Mouse (Mus musculus) embryo, embryonic 10 days (tissue): ENCODE measurements around the gene Cep170b.

ENCODE experiments used
- DNase-seq: peaks from one replicate; pipeline ENCODE4 v3.0.0-alpha.2; 2015; ENCODE audit warnings: low spot score

Gene Cep170b

GRCm38 (mm10) chr12:112764141-112764540 is 43.9 kb downstream of the Cep170b start:
- DNase-seq: no peak

DNA sequence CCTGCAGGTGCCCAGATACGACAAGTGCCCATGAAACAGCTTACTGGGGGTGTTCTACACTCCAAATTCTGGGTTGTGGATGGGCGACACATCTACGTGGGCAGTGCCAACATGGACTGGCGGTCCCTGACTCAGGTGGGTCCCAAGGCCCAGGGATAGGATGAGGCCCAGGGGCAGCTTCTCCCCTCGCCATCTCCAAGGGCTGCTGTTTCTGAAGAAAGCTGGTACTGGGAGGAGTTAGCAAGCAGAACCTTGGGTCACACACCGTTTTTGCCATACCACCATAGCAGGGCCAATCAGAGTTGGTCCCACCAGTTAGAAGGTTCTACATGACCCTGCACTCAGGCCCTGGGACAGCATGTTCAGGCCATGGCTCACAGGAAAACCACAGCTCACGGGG is 44.7 kb downstream of the Cep170b start:
- DNase-seq: no peak

DNA sequence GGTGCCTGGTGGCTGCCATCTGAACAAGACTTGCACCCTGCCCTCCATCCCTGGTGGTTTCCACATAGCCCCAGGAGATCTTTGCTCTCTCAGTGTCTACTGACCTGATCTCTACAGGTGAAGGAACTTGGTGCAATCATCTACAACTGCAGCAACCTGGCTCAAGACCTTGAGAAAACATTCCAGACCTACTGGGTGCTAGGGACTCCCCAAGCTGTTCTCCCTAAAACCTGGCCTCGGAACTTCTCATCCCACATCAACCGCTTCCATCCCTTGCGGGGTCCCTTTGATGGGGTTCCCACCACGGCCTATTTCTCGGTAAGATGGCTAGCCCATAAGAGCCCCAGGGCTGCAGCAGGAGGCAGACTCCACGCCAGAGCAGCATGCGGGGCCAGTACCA is 46.3 kb downstream of the Cep170b start:
- no peak for DNase-seq

DNA sequence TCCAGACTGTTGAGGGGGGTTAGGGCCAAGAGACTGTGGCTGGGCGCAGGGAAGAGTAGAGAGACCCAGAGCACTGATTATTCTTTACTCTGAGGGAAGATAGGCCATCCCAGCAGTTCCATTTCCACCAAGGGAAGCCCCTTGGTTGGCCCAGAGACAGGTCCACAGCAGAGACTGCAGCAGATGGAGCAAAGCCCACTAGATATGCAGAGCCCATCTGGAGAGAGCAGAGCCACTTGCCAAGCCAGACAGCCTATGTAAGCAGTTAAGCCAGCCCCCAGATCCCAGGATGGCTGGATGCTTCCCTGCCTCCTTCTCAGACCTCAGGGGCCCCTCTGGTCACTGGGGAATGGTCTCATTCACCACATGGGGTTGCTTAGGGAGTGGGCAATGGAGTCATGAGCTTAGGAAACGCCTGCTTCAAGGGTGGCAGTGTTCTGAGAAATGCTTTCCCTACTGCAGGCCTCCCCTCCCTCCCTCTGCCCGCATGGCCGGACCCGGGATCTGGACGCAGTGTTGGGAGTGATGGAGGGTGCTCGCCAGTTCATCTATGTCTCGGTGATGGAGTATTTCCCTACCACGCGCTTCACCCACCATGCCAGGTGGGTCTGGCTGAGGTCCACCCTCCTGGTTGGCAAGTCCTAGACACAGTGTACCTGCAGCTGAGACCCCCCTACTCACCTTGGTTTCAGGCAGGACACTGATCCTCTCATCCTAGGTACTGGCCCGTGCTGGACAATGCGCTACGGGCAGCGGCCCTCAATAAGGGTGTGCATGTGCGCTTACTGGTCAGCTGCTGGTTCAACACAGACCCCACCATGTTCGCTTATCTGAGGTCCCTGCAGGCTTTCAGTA is 47.0 kb downstream of the Cep170b start:
- no peak for DNase-seq

DNA sequence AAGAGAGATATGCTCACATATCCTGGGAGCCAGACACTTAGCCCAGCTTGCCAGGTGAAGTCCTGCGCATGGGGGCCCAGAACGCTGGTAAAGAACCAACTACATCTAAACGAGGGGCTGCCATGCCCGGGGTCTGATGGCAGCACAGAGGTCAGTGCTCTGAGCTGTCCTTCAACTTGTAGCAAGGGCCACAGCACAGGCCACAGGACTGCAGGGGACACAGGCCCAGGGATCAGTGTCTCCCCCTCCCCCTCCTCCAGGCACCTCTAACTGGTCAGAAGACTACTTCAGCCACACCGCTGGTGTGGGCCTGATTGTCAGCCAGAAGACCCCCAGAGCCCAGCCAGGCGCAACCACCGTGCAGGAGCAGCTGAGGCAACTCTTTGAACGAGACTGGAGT is 47.9 kb downstream of the Cep170b start:
- DNase-seq: no peak

DNA sequence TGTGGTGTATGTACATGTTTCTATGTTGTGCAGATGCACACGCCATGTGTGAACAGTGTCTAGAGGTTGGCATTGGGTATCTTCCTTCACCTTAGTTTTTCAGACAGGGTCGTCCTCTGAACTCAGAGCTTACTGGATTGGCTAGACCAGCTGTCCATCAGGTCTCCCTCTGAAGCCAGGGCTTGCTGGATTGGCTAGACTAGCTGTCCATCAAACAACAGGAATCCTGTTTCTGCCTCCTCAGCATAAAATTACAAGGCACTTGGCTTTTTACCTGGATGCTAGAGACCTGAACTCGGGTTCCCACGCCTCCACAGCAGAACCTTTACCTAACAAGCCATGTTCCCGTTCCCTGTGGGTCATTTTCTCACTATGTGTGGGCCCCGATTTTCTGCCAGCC is 48.8 kb downstream of the Cep170b start:
- no peak for DNase-seq

GRCm38 (mm10) chr12:112769751-112770150 is 49.5 kb downstream of the Cep170b start:
- no peak for DNase-seq

DNA sequence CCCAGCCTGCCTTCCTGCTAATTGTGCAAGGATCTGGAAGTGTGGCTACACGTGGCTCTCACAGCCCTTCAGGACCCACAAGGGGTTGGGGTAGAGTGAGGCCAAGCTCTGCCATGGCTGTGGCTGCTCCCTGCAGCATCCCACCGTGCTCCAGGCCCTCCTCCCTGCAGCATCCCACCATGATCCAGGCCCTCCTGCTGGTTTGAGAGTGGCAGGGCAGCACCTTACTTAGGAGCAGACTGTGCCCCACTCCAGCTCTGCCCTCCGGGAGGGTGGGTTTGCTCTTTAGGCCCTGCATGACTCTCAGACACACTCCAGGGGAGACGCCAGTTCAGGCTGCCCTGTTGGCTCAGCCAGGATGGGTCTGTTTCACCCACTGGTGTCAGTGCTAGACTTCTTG is 50.1 kb downstream of the Cep170b start:
- DNase-seq: no peak

GRCm38 (mm10) chr12:112772306-112772705 is 52.1 kb downstream of the Cep170b start:
- no peak for DNase-seq

- no peak for DNase-seq
Measured at GRCm38 (mm10) chr12:112773366-112773765, 53.1 kb downstream of the Cep170b start.

DNA sequence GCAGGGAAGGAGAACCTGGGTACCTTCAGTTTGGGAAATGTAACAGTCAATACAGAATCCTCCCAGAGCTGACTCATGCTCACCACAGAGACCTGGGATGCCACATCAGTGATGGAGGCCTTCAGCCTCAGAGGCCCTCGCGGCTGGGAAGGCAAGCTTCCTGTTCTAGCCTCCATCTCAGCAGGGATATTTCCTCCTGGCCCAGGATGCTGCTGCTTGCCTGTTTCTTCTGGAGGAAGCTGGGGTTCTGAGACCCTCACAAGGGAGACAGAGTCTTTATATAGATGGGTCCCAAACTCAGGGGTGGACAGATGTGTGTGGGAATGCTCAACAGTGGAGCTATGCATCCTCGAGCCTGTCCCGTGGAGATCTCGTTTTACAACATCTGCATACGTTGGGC is 53.8 kb downstream of the Cep170b start:
- DNase-seq: no peak

DNA sequence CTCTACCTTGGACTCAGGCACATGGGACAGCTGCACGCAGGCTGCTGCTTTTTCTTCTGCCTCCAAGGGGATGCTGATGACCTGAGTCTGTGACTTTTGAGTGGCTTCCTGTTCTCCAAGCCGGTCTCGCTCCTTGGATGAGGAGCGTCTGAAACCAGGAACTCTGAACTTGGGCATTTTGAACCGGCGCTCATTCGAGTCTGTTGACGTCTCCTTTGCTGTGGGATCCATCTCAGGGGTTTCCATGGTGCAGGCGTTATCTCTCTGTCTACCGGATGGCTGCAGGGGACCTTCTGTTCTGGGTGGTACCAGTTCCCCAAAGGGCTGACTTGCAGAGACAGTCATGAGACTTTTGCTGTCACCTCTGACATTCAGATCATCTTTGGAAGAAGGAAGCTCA is 54.2 kb downstream of the Cep170b start:
- DNase-seq: no peak

GRCm38 (mm10) chr12:112791026-112791425 is 70.8 kb downstream of the Cep170b start:
- no peak for DNase-seq

DNA sequence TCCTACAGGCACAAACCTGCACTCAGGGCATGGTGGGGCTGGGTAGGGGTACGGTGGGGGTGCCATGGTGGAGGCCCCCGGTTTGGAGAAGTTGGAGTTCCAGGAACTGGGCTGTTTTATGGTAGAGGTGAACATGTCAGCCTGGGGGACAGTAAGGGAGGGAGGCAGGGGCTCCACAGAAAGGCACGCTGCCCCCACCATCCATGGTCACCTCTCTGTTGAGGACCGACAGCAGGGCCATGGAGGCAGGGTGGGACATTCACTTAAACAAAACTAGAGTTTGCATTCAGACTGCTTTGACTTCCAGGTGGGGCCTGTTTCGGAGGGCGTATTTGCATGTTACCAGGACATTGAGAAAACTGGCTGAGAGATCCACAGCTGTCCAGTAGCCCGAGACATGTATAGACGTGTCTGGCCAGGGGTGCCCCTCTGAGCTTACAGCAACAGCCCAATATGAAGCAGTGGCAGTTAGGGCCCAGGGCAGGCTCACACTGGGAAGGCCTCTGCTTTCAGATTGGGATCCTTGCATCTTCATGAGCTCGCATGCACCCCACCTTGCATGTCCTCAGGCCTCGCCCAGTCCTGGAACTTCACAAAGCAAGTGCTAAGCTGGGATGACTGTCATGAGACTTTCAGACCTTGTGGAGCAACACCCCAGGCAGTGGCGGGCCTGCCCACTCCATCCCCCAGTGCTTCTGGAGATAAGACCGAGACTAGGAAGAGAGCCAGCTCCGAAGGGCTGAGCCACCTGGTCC is 73.5 kb downstream of the Cep170b start:
- DNase-seq: no peak

DNA sequence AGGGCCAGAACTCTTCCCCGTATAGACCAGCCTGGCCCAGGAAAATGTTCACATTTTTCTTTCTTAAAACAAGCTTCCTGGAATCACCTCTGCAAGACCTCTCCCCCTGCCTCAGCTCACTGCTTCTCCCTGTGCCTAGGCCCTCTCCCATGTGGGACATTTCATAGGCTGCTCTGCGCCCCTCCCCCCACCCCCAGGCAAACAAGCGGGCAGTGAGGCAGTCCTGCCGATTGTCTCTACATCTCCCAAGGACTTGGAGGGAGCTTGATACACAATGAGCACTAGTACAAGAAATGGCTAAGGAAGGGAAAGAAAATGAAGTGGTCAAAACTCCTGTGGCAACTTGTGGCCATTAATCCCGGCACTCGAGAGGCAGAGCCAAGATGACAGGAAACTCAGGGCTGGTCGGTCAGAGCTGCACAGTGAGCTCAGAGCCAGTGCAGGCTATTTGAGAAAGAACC is 74.1 kb downstream of the Cep170b start:
- DNase-seq: no peak

DNA sequence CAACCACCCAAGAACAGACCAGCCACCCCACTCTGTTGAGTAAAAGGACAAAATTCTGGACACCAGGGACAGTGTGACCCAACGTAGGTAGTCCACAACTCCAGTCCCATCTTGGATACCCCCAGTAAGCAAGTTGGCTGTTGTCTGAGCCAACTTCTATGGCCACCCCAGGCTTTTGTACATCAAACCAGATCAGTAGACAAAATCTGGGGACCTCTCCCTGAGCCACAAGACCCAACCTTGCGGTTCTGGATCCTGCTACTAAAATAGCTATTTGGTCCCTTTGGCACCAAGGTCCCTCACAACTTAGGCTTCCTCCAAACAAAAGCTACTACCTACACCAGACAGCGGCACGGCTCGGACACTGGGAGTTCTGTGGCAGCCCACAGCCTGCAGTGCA is 74.7 kb downstream of the Cep170b start:
- no peak for DNase-seq

DNA sequence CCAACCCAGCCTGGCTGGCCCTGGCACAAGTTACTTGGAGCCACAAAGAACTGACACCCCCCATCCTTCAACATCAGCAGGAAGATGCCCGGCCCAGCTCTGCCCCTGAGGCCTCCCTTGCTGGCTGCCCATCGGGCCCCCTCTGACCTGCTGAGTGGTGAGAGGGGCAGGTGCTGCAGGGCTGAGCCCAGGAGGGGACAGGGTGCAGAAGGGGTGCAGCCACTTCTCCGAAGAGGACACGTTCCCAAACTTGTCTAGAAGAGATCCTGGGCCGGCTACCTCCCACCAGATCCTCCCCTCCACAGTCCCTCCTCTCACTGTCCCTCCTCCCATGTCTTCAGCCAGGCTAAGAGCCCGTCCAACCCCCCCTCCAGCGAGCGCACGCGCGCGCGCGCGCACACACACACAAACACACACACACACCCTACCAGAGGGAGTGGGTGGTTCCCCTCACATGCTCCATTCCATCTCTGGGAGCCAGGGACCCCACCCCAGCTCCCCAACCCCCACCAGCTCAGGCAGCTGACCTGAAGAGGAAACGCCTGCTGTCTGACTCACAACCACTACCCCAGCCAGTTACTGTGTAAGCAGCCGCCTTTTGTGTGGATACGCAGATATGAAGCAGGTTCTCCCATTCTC is 75.3 kb downstream of the Cep170b start:
- DNase-seq: no peak
